Mouse (Mus musculus) erythroblast, embryonic 14.5 days (primary cell): ENCODE measurements at regions not wholly inside any gene's neighbourhood (a gene's known extent, or its start where the extent isn't known, plus 50 kb on each side); places are given as distances from the start of the nearest gene placed in this dataset.

Source experiments
- GATA1 ChIP-seq: IDR thresholded peaks from 2 replicates; pipeline ENCODE4 v1.6.1; 2012; ENCODE audit warnings: low read length, inconsistent platforms, mixed read lengths
- TAL1 ChIP-seq: IDR thresholded peaks from 3 replicates; pipeline ENCODE4 v1.6.1; 2012; ENCODE audit warnings: low read length, inconsistent platforms, mixed read lengths

- TF ChIP-seq TAL1 (no peak), GATA1 (no peak)
These were observed 159.5 kb upstream of the Zfp618 start for GRCm38 (mm10) chr4:62805841-62806240.
